Mouse (Mus musculus) limb, embryonic 11.5 days (tissue): ENCODE results near the gene Zdhhc14. TPM values are rescaled to one million over a fixed set of nuclear protein-coding genes. Genes with fewer than 3 reads are reported as not detected.

ENCODE experiments used
- ATAC-seq: fragments of 200-750 bp; cut with Nextera tagmentation; 2 replicates; pipeline ENCODE4 v1.8.0; 2017; ENCODE audit warnings: low read depth; ENCODE audit not compliant: insufficient number of reproducible peaks, low FRiP score, low TSS enrichment
- DNase-seq: peaks from one replicate; pipeline ENCODE4 v3.0.0-alpha.2; 2015; ENCODE audit warnings: low spot score
- H3K27ac ChIP-seq: fragments of 300-500 bp; sonication (generic); replicated peaks from 2 replicates; pipeline ENCODE4 v1.5.1; 2014; ENCODE audit warnings: low read depth, mild to moderate bottlenecking, low read length
- H3K27me3 ChIP-seq: fragments of 300-500 bp; sonication (generic); 2 replicates; pipeline ENCODE4 v1.6.1; 2014; ENCODE audit warnings: mild to moderate bottlenecking, low read length, mixed read lengths; ENCODE audit not compliant: control insufficient read depth, insufficient read depth
- H3K36me3 ChIP-seq: fragments of 300-500 bp; sonication (generic); 2 replicates; pipeline ENCODE4 v1.6.1; 2014; ENCODE audit warnings: mild to moderate bottlenecking, low read length, moderate library complexity, mixed read lengths; ENCODE audit not compliant: control insufficient read depth, insufficient read depth
- H3K4me1 ChIP-seq: fragments of 300-500 bp; sonication (generic); 2 replicates; pipeline ENCODE4 v1.6.1; 2014; ENCODE audit warnings: low read length, mixed read lengths; ENCODE audit not compliant: control insufficient read depth, insufficient read depth
- H3K4me2 ChIP-seq: fragments of 300-500 bp; sonication (generic); 2 replicates; pipeline ENCODE4 v1.6.1; 2014; ENCODE audit warnings: low read depth, mild to moderate bottlenecking, moderate library complexity; ENCODE audit not compliant: severe bottlenecking
- H3K4me3 ChIP-seq: fragments of 300-500 bp; sonication (generic); 2 replicates; pipeline ENCODE4 v1.5.1; 2014; ENCODE audit warnings: low read depth, low read length
- H3K9ac ChIP-seq: fragments of 300-500 bp; sonication (generic); 2 replicates; pipeline ENCODE4 v1.6.1; 2014; ENCODE audit warnings: mild to moderate bottlenecking, low read length
- H3K9me3 ChIP-seq: fragments of 300-500 bp; sonication (generic); 2 replicates; pipeline ENCODE4 v1.6.1; 2016; ENCODE audit warnings: low read length; ENCODE audit not compliant: control insufficient read depth
- WGBS: fragments of 180-500 bp; shearing (Covaris S2); extraction: QIAGEN DNeasy Blood & Tissue Kit; methylation state at CpG from one replicate; pipeline ENCODE4 v1.1.7; 2014; 5-methylcytosine and 5-hydroxymethylcytosine counted together
- polyA plus RNA-seq: library from polyadenylated mRNA; unstranded; fragments of >200 nt; fragmentation: Nextera tagmentation; extraction: Ambion mirVana; gene quantifications from 2 replicates; pipeline ENCODE4 v1.2.1, GENCODE M21; 2014

Gene Zdhhc14
- polyA plus RNA-seq, 1 experiment from 2014 or later = 1.4 TPM

- H3K4me3 ChIP-seq = no peak overlapping the region
- DNase-seq (no peak), ATAC-seq (no peak)
- no peaks in the 10 kb centered on the region for H3K27me3 ChIP-seq
- H3K9me3 ChIP-seq = no peaks in the 10 kb centered on the region
- 78% methylated on average over 14 of the region's 14 CpGs for WGBS
- H3K9ac ChIP-seq = no peak overlapping the region
- H3K4me1 ChIP-seq = no peaks in the 10 kb centered on the region
- H3K27ac ChIP-seq = no peak overlapping the region
- H3K4me2 ChIP-seq = no peak overlapping the region
- H3K36me3 ChIP-seq = no peaks in the 10 kb centered on the region
Observed at GRCm38 (mm10) chr17:5552036-5552760, 59.8 kb downstream of the Zdhhc14 start.

DNA sequence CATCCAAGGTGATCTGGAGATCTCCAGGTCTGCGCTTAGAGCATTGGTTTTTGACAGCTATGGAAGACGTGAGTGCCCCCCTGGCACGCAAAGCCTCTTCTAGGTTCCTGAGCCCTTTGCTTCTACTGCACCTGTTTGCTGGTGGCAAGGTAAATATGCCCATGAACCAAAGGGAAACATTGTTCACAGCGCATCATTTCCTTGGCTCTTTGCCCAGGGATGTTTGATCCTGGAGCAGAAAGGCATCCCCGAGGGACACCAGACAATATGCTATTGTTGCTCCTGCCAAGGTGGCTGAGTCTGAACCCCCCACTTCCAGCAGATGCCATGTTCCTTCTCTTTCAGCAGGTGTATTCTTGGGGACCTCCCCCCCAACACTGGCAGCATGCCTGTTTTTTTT, 61.2 kb downstream of the Zdhhc14 start:
- no peaks in the 10 kb centered on the region for H3K9me3 ChIP-seq
- no peaks in the 10 kb centered on the region for H3K27me3 ChIP-seq
- no peak overlapping the region for H3K4me3 ChIP-seq
- H3K9ac ChIP-seq = no peak overlapping the region
- DNase-seq (no peak), ATAC-seq (no peak)
- WGBS = 95% methylated on average over 5 of the region's 5 CpGs
- no peak overlapping the region for H3K4me2 ChIP-seq
- H3K4me1 ChIP-seq = no peaks in the 10 kb centered on the region
- H3K36me3 ChIP-seq = no peaks in the 10 kb centered on the region
- no peak overlapping the region for H3K27ac ChIP-seq

DNA sequence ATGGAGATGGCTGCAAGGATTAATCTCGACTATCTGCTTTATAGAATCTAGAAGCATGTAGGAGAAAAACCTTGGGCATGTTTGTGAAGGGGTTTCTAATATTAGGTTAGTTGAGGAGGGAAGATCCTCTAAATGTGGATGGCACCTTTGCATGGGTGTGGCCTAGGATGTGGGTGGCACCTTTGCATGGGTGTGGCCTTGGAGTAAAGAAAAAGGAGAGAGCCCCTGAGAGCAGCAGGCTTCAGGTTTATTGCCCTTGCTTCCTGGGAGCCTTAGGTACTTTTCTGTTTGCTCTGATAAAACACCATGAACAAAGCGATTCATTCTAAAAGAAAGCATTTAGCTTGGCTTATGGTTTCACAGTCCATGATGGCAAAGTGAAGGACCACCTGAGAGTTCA, 62.2 kb downstream of the Zdhhc14 start:
- Histone ChIP-seq H3K36me3 (no peaks in the 10 kb centered on the region), H3K27ac (no peak overlapping the region), H3K9me3 (no peaks in the 10 kb centered on the region), H3K4me1 (no peaks in the 10 kb centered on the region), H3K4me2 (no peak overlapping the region), H3K9ac (no peak overlapping the region), H3K4me3 (no peak overlapping the region), H3K27me3 (no peaks in the 10 kb centered on the region)
- ATAC-seq = no peak
- 93% methylated on average over 2 of the region's 2 CpGs for WGBS
- DNase-seq = no peak

- Histone ChIP-seq H3K27me3 (no peaks in the 10 kb centered on the region), H3K9ac (no peak overlapping the region), H3K4me3 (no peak overlapping the region), H3K4me2 (no peak overlapping the region), H3K9me3 (no peaks in the 10 kb centered on the region), H3K36me3 (no peaks in the 10 kb centered on the region), H3K27ac (no peak overlapping the region), H3K4me1 (no peaks in the 10 kb centered on the region)
- ATAC-seq (no peak), DNase-seq (no peak)
- WGBS = 76% methylated on average over 8 of the region's 8 CpGs
Observed at GRCm38 (mm10) chr17:5556568-5556967, 64.2 kb downstream of the Zdhhc14 start.

GRCm38 (mm10) chr17:5560212-5560611, 67.9 kb downstream of the Zdhhc14 start:
- H3K36me3 ChIP-seq = no peaks in the 10 kb centered on the region
- no peak overlapping the region for H3K4me2 ChIP-seq
- 84% methylated on average over 4 of the region's 4 CpGs for WGBS
- no peak overlapping the region for H3K9ac ChIP-seq
- ATAC-seq = no peak
- no peak for DNase-seq
- no peak overlapping the region for H3K4me3 ChIP-seq
- no peaks in the 10 kb centered on the region for H3K4me1 ChIP-seq
- no peaks in the 10 kb centered on the region for H3K9me3 ChIP-seq
- H3K27me3 ChIP-seq = no peaks in the 10 kb centered on the region
- H3K27ac ChIP-seq = no peak overlapping the region

GRCm38 (mm10) chr17:5563108-5563507, 70.8 kb downstream of the Zdhhc14 start:
- ATAC-seq (no peak), DNase-seq (no peak)
- no peak overlapping the region for H3K9ac ChIP-seq
- 90% methylated on average over 6 of the region's 6 CpGs for WGBS
- H3K4me2 ChIP-seq = no peak overlapping the region
- H3K4me3 ChIP-seq = no peak overlapping the region
- H3K27me3 ChIP-seq = no peaks in the 10 kb centered on the region
- no peaks in the 10 kb centered on the region for H3K9me3 ChIP-seq
- H3K4me1 ChIP-seq = no peaks in the 10 kb centered on the region
- H3K36me3 ChIP-seq = no peaks in the 10 kb centered on the region
- no peak overlapping the region for H3K27ac ChIP-seq

GRCm38 (mm10) chr17:5566006-5566405, 73.6 kb downstream of the Zdhhc14 start:
- ATAC-seq = no peak
- Histone ChIP-seq H3K9me3 (no peaks in the 10 kb centered on the region), H3K27ac (no peak overlapping the region), H3K9ac (no peak overlapping the region), H3K27me3 (no peaks in the 10 kb centered on the region), H3K4me1 (no peaks in the 10 kb centered on the region), H3K4me3 (no peak overlapping the region), H3K36me3 (no peaks in the 10 kb centered on the region), H3K4me2 (no peak overlapping the region)
- DNase-seq = no peak
- WGBS = 83% methylated on average over 7 of the region's 7 CpGs

DNA sequence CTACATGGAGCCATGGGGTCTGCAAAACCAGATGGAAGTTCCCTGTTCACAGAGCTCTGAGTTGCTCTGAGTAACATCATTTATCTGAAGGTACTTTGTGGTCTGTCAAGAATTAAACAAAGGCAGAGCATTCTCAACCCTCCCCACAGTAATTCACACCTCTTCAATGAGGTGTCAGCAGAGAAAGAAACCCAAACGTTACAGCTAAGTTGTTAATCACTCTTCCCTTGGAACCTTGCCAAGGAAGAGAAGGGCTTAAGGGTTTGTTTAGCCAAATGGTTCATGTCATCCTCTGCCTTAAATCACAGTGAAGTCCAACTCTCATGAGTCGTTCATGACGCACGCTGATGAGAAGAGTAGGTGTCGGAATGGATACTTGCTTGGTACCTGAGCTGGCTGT, 75.6 kb downstream of the Zdhhc14 start:
- H3K27me3 ChIP-seq = no peaks in the 10 kb centered on the region
- ATAC-seq (no peak), DNase-seq (no peak)
- H3K27ac ChIP-seq = no peak overlapping the region
- no peak overlapping the region for H3K4me2 ChIP-seq
- H3K9ac ChIP-seq = no peak overlapping the region
- no peak overlapping the region for H3K4me3 ChIP-seq
- 36% methylated on average over 5 of the region's 5 CpGs for WGBS
- H3K4me1 ChIP-seq = no peaks in the 10 kb centered on the region
- H3K36me3 ChIP-seq = no peaks in the 10 kb centered on the region
- H3K9me3 ChIP-seq = no peaks in the 10 kb centered on the region
